Mouse (Mus musculus): ENCODE measurements at regions not wholly inside any gene's neighbourhood (a gene's known extent, or its start where the extent isn't known, plus 50 kb on each side); places are given as distances from the start of the nearest gene placed in this dataset.

DNA sequence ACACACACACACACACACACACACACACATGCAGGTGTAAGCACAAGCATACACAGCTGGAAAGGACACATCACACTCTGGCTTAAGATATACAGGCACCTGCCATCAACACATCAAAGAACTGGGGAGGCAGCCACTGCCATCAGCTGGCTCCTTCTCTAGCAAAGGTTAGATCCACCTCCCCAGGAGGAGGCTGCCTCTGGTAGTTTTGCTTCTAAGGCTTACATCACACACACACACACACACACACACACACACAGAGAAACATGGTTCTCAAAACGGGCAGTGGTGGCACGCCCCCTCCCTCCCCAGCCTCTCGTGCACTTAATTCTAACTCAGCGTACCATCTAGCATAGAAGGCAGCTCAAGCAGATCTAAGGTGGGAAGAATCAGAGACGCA is 126.9 kb upstream of the Zdhhc25 start:
- no peak for DNase-seq (ENCODE audit: low spot score)

- DNase-seq (ENCODE audit: low spot score): no peak
These were observed 116.6 kb upstream of the Zdhhc25 start for GRCm38 (mm10) chr15:88483471-88483870.

DNA sequence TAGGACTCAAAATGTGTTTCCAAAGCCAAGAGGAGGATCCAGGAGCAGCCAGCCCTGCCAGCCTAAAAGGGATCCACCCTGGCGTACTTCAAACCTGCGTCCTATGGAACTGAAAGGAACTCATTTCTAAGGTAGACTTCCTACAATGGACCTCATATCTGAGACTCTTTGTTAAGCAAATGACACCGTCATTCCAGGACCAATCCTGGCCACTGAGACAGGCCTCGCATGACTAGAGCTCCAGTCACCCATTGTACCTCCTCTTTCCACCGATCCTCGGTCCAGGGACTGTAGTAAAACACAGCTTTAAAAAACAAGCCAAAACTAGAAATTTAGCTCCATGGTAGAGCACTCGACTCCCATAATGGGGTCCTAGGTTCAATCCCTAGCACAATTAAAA is 110.4 kb upstream of the Zdhhc25 start:
- DNase-seq (ENCODE audit: low spot score): no peak

- no peak for DNase-seq (ENCODE audit: low spot score)
These were observed 109.6 kb upstream of the Zdhhc25 start for GRCm38 (mm10) chr15:88490316-88491090.

- no peak for DNase-seq (ENCODE audit: low spot score)
These were observed 109.1 kb upstream of the Zdhhc25 start for GRCm38 (mm10) chr15:88491091-88491366.

DNA sequence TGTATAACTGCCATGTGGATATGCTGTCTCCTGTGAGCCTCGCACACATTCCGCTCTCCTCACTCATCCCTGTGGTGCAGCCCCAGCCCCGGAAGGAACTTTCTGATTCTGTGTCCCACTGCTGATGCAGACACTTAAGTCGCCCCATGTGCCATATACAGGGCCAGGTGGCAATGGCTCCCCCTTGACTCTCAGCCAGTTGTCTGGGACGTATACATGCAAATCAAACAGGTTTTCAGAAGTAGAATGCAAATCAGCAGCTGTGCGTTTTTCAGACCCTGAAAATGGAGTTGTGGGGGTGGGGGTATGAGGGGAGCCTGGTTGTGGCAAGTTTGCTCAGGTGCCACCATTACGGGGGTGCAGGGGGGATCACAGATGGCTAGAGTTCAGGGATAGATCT is 102.1 kb upstream of the Zdhhc25 start:
- DNase-seq (ENCODE audit: low spot score): no peak

GRCm38 (mm10) chr15:88502311-88502710 is 97.8 kb upstream of the Zdhhc25 start:
- DNase-seq (ENCODE audit: low spot score): no peak

- no peak for DNase-seq (ENCODE audit: low spot score)
These were observed 96.2 kb upstream of the Zdhhc25 start for GRCm38 (mm10) chr15:88503896-88504295.

DNA sequence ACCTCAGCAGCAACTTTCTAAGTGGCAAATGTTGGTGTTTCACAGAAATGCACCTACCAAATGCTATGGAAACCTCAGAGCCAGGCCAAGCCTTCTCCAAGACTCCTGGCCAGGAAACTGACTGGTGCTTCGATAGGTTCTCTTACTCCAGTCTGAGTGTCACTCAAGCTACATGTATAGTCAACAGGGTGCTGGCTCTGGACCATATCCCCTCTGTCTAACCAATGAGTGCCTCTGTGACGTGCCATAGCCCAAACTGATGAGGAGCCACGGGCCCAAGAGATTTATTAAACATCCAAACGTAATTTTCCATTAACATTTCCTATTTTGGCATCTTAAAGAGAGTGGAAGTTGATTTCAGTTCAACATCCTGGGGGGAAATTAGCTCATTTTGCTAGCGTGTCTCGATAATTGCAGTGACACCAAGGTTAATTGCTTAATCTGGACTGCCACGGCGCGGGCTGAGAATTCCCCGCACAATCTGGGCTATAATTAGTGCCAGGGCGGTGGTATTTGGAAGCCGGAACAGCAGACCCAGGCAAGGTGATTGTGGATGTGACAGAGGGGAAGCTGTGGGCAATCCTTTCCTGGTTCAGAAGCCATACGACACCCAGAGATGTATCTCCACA is 94.5 kb upstream of the Zdhhc25 start:
- DNase-seq (ENCODE audit: low spot score): no peak

DNA sequence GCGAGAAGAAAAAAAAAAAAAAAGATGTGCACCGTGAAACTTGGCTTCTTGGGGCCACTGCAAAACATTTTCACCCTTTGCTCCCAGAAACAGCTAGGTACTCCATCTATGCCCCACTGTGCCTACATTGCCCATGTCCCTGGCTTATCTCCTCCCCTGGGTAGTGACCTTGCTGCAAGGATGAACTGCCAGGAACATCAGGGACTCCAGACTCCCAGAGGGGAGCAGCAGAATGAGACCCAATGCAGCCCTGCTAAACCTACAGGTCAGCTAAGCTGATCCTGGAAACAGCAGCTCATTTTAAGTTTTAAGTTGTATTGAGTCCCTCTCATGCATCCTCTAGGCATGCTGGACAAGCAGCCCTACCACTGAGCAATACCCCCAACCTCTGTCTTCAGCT is 92.2 kb upstream of the Zdhhc25 start:
- DNase-seq (ENCODE audit: low spot score): no peak

GRCm38 (mm10) chr15:88508971-88509370 is 91.1 kb upstream of the Zdhhc25 start:
- DNase-seq (ENCODE audit: low spot score): no peak

DNA sequence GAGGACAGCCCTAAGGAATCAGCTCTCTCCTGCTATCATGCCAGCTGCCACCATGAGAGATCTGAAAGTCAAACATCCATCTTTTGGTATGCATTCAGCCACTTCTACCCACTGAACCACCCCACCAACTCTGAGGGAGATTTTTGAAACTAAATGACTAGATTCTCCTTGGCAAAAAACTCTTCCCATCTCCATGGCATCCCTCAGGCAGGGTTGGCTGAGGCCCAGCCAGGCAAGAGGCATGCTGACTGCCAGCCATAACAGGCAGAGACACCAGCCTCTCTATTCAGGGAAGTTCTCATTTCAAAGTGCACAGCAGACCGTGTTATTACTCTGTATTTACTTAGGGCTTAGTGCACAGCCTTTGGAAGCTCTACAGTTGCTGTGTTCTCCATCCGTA is 90.5 kb upstream of the Zdhhc25 start:
- no peak for DNase-seq (ENCODE audit: low spot score)

DNA sequence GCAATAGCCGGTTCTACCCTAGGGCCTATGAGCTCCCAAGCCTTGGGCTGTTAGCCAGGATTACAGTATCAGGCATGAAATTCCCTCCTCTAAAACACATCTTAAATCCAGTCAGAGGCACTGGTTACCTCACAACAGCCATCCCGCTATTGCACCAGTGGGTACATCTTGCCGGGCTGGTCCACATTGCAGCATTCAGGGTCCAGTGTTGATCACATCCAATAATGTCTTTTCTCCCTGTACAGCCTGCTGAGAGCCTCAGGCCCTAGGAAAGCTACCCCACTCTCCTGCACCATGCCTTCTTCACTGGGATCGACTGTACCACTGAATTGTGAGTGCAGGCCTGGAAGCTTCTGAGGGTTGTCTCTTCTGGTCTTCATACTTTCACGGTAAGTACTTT is 86.0 kb upstream of the Zdhhc25 start:
- no peak for DNase-seq (ENCODE audit: low spot score)

DNA sequence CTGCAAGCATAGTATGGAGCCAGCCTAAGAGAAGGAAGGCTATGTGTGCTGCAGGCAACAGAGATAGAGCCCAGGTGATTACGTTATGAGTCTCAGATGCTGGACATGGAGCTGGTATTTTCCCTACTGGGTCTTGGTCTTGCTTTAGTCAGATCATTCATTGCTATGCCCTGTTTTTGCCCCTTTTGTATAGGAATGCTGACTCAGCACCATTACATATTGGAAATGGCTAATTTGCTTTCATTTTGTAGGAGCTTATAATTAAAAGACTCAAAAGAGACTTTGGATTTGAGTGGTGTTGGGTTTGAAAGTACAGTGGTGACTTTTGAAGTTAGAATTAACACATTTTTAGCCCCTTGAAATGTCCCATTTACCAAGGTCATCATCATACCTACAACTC is 68.9 kb upstream of the Zdhhc25 start:
- DNase-seq (ENCODE audit: low spot score): no peak

DNA sequence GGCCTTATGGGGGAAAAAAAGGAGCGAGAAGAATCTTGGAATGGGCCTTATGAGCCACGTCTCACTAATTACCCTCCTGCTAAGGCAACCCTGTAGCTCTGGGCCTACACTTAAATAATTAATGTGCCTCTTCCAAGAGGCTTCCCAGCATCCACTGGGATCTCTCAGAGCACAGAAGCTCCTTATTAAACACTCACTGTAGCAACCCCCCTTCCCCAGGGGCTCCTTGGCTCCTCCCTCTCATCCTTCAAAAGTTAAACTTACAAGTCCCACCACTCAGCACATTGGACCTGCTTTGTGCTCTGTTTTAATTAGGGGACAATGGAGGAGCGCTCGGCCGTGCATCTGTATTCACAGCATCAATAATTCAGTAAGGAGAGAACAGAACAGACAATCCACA is 68.1 kb upstream of the Zdhhc25 start:
- no peak for DNase-seq (ENCODE audit: low spot score)

DNA sequence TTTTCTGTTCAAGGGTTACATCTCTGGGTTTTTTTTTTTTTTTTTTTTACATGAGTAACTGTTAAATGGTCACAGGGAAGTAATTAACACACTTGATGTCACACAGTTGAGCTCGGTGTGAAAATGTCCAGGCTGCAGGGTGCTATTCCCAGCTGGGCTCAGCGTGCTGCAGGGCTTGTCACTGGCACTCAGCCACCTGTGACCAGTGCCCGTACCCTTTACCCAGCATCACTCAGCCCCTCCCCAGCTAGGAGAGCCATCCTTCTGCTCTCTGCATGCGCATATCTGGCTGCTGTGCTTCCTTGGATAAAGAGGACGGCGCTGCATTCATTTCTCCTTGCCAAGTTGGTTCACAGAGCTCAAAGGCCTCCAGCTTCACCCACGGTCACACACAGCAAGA is 66.7 kb upstream of the Zdhhc25 start:
- DNase-seq (ENCODE audit: low spot score): no peak

GRCm38 (mm10) chr15:88535516-88535915 is 64.6 kb upstream of the Zdhhc25 start:
- DNase-seq (ENCODE audit: low spot score): no peak

- no peak for DNase-seq (ENCODE audit: low spot score)
These were observed 62.9 kb upstream of the Zdhhc25 start for GRCm38 (mm10) chr15:88537190-88537589.

GRCm38 (mm10) chr15:88542567-88542966 is 57.5 kb upstream of the Zdhhc25 start:
- DNase-seq (ENCODE audit: low spot score): no peak

- DNase-seq (ENCODE audit: low spot score): no peak
These were observed 55.9 kb upstream of the Zdhhc25 start for GRCm38 (mm10) chr15:88544216-88544615.

GRCm38 (mm10) chr15:88548261-88548660 is 51.8 kb upstream of the Zdhhc25 start:
- DNase-seq (ENCODE audit: low spot score): no peak
